Mouse (Mus musculus) thymus, postnatal 36 days (tissue): ENCODE measurements around the gene Pdzd9.

Source experiments
- DNase-seq, 2 experiments: peaks; one replicate each; pipeline ENCODE4 v3.0.0; 2022; ENCODE audit warnings: mixed read lengths in 2 of 2

Gene Pdzd9

DNA sequence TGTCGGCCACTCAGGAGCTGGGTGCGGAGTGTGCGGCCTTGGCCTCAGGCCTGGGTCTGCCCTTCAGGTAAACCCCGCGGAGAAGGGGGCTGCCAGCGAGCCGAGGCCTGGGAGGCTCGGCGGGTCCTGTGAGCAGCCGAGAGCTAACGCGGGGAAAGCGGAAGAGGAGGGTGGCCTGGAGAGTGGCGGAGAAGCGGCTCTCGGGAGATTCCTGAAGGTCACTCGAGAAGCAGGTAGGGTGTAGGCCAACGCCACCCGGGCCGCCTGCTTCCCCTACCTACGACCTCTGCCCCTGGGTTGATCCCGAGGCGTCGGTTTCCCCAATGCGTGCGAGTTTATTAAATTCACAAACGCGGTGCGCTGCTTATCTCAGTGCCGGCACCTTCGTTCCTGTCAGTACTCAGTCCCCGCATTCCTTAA, 34.8 kb downstream of the Pdzd9 start:
- no peak for DNase-seq

DNA sequence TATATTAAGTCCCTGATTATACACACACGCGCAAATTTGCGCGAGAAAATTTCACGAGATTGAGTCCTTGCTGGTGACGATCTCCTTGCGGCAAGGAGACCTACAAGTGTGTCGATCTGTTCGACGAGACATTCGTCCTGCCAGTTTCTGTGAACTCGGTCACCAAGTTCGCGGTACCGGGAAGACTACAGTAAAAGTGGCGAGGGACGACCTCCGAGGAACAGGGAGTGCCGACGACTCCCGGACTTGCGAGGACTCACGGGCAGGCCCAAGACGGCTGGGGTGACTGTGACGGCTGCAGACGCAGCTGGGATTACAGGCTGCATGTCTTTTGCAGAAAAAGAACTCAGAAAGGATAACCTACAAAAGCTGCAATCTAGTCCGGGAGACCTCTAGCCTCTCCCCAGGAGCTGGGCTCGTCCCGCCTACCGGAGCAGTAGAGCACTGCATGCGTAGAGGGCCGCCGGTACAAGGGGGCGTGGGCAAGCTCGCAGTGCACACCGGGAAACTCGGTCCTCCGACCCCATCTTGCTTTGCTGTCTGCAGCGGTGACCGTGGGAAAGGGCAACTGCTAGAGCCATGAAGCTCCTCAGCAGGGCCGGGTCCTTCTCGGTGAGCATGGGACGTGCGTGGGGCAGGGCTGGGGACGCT, 35.3 kb downstream of the Pdzd9 start, which contains the start of gene Uqcrc2:
Gene Uqcrc2 (plus strand): TSS at position 466 of the 651 bp plus-strand sequence.
- DNase-seq, result peak; percentile 84 to 86

DNA sequence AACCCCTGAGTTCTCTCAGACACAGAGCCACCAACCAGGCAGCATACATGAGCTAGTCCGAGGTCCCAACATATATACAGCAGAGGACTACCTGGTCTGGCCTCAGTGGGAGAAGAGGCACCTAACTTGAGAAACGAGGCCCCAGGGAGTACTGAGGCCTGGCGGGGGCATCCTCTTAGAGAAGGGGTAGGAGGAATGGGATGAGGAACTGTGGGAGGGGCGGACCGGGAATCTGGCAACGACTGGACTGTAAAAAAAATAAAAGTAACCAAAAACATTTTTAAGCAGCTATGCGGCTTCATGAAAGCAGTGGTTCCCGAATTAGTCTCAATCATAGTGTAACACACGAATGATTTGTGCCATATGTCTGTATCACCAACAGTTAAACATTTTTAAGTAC, 35.8 kb downstream of the Pdzd9 start:
- DNase-seq, result no peak

DNA sequence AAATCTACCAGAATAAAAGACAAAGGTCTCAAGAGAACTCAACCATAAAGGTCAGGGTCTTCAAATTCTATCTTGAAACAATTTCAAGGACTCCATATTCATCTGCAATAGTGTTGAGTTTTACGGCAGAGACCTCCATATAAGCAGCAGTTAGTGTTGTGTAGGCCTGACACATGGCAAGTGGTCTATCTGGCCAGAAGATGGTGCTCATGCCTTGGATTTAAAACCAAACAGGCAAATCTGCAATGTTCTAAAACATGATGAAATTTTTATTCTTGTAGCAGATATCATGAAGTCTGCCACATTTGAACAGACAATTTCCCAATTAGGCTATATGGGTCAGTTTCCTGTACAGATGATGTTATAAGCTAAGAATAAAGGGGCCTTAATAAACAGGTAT, 37.6 kb downstream of the Pdzd9 start:
- no peak for DNase-seq

DNA sequence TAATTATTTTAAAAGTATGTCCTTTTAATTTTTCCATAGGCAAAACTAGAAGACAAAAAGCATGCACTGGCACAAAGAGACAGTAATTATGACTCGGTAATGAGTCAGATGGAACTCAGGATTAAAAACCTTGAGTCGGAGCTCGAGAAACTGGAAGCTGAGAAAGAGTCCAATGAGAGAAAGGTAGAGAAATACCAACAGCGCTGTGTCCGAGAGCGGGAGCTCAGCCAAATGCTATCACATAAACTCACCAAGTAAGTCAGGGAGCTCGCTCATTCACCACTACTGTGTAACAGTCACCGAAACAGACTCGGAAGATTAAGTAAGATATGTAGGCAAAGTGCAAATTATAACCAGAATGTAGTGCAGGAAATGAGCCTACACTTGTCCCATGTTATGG, 49.3 kb downstream of the Pdzd9 start:
- DNase-seq, result no peak

DNA sequence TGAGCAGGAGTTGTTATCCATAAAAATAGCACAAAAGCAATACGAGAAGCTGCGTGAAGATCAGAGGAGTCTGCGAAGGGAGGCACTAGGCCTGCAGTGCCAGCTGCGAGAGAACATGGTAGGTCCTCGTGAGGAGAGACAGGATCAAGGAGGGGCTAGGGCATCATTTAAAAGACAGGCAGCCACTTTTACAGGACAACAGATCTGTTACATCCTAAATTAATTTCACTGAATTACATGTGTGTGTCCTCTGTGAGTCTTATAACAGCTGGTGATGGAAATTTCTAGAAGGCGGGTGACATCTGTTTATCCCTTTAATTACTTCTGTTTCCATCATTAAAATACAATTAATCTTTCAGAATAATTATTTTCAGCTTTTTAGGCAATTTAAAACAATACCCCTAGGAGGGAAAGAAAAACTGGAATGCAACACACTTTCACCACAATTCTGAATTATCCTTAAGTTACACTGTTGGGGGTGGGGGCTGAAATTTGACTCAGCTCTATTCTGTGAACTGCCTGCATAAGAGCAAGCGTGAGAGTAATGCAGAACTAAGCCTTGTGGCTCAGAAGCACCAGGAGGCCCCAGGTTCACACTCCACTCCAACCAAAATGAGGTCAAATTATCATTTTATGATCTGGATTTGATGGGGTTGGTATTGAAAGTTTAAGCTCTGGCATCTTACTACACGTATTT, 49.9 kb downstream of the Pdzd9 start:
- DNase-seq, result no peak
